Mouse (Mus musculus): ENCODE measurements around the gene Rab11a.

DNA sequence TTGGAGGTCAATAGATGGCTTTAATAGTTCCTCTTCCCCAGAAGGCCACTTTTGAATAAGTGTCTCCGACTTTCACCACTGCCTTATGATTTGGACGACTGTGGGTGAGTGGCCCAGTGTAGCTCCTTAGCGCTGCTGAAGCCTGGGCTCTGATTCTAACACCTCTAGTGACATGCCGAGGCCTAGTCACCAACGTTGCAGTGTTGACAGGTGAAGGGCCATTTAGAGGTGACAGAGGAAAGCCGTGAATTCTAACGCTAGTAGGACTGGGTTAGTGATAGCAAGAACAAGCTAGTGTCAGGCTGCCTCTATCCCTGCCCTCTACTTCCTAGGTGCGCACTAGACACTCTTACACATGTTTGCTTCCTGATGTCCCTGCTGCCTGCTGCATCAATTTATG, 35.7 kb upstream of the Rab11a start:
- TF ChIP-seq POLR2A (IDR thresholded peaks at IDR 0.05; ENCODE audit: control insufficient read depth, extremely low read depth, insufficient read depth, low read length, poor library complexity) (no peak), CTCF (IDR thresholded peaks at IDR 0.05; ENCODE audit: borderline replicate concordance, control insufficient read depth, extremely low read depth, insufficient read depth, low read length, poor library complexity) (no peak)
